Mouse (Mus musculus) ZHBTc4 (cell line): ENCODE data around the gene Fam228b.
A peak's percentile ranks its signal among the peaks of the same experiment; 100 is the strongest.

ENCODE experiments used
- DNase-seq: peaks from one replicate; pipeline ENCODE4 v3.0.0-alpha.2; 2011; ENCODE audit warnings: low read depth, low spot score

Gene Fam228b

GRCm38 (mm10) chr12:4742183-4742582 is 26.9 kb downstream of the Fam228b start:
- DNase-seq = no peak

GRCm38 (mm10) chr12:4740823-4741222 is 28.2 kb downstream of the Fam228b start:
- no peak for DNase-seq

- DNase-seq = peak; percentile 21
Measured at GRCm38 (mm10) chr12:4738031-4738576, 31.0 kb downstream of the Fam228b start, which contains the start of gene Fam228a. Gene Fam228a (minus strand): TSS chr12:4738430.

GRCm38 (mm10) chr12:4732332-4732731 is 36.7 kb downstream of the Fam228b start:
- no peak for DNase-seq

GRCm38 (mm10) chr12:4731629-4732028 is 37.4 kb downstream of the Fam228b start:
- no peak for DNase-seq

GRCm38 (mm10) chr12:4729165-4729564 is 39.9 kb downstream of the Fam228b start:
- DNase-seq = peak; percentile 63

GRCm38 (mm10) chr12:4719762-4720754 is 49.0 kb downstream of the Fam228b start:
- DNase-seq = peak; percentile 94

GRCm38 (mm10) chr12:4719066-4719761 is 49.9 kb downstream of the Fam228b start:
- no peak for DNase-seq

- peak; percentile 83 for DNase-seq
Measured at GRCm38 (mm10) chr12:4717417-4717816, 51.6 kb downstream of the Fam228b start.

GRCm38 (mm10) chr12:4715606-4716005 is 53.5 kb downstream of the Fam228b start:
- DNase-seq = no peak

GRCm38 (mm10) chr12:4713361-4713760 is 55.7 kb downstream of the Fam228b start:
- DNase-seq = no peak

- no peak for DNase-seq
Measured at GRCm38 (mm10) chr12:4709926-4710325, 59.1 kb downstream of the Fam228b start.

- DNase-seq = no peak
Measured at GRCm38 (mm10) chr12:4708881-4709604, 60.0 kb downstream of the Fam228b start.

- DNase-seq = no peak
Measured at GRCm38 (mm10) chr12:4708296-4708695, 60.8 kb downstream of the Fam228b start.

- no peak for DNase-seq
Measured at GRCm38 (mm10) chr12:4707488-4708017, 61.5 kb downstream of the Fam228b start.

- DNase-seq = no peak
Measured at GRCm38 (mm10) chr12:4706901-4707300, 62.2 kb downstream of the Fam228b start.

- DNase-seq = no peak
Measured at GRCm38 (mm10) chr12:4706175-4706574, 62.9 kb downstream of the Fam228b start.

- DNase-seq = peak; percentile 29
Measured at GRCm38 (mm10) chr12:4705626-4706025, 63.4 kb downstream of the Fam228b start.

GRCm38 (mm10) chr12:4694534-4694933 is 74.5 kb downstream of the Fam228b start:
- DNase-seq = no peak

GRCm38 (mm10) chr12:4691193-4691592 is 77.9 kb downstream of the Fam228b start:
- no peak for DNase-seq
